Mouse (Mus musculus): ENCODE results near the gene Akt1s1. TPM values are rescaled to one million over a fixed set of nuclear protein-coding genes. Genes with fewer than 3 reads are reported as not detected.

Gene Akt1s1
- polyA plus RNA-seq, 1 experiment from 2014 or later = 63.4 TPM

DNA sequence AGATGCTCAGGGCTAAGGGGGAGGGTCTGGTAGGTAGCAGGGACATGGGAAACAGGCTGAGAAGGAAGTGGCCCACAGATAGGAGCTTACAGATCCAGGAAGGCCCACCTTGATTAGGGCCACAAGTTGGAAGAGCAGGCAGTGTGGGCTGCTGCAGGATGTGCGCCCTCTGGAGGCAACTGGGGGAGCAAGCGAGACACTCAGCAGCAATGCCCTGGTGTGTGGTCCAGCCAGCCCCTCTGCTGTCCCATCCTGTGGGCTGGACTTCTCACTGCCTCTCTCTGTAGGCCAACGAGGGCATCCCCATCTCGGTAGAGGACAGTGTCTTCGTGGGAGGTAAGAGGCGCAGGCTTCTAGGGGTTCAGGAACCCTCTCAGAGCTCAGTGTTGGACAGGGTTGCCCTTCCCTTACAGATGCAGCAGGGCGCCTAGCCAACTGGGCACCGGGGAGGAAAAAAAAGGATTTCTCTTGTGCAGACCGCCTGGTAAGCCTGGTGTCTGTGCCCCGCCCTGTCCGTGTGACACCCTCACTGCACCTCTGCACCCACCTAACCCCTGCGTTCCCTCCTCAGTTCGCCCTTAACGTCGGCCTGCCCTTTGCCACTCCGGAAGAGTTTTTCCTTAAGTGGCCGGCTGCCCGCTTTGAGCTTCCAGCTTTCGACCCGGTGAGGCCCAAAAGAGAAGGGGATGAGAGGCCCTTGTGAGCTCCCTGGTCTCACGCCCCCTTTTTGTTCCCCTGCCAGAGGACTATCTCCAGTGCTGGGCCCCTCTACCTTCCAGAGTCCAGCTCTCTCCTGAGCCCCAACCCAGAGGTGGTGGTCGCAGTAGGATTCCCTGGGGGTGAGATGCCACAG lies 12.0 kb downstream of the Akt1s1 start:
- H3K36me3 ChIP-seq (ENCODE audit: control insufficient read depth, insufficient read depth, low read length) = peaks cover 34% of the 10 kb centered on the region; the same call in 1 of the 2 replicates
- peaks cover 6% of the 10 kb centered on the region; the same call in 1 of the 2 replicates for H3K4me1 ChIP-seq (ENCODE audit: control insufficient read depth, insufficient read depth, low read length)
- H3K9ac ChIP-seq (ENCODE audit: low read length) = no peak overlapping the region
- ATAC-seq (ENCODE audit: insufficient number of reproducible peaks, low FRiP score, low TSS enrichment, low read depth) (no peak), DNase-seq (ENCODE audit: low spot score) (peak; percentile 85)
- 65% methylated on average over 22 of the region's 22 CpGs for WGBS
- no peaks in the 10 kb centered on the region for H3K9me3 ChIP-seq (ENCODE audit: control insufficient read depth, low read length)
- H3K27me3 ChIP-seq (ENCODE audit: control insufficient read depth, insufficient read depth, low read length) = no peaks in the 10 kb centered on the region
- no peak overlapping the region for H3K27ac ChIP-seq (replicated peaks; ENCODE audit: low read depth, low read length)
- H3K4me2 ChIP-seq (ENCODE audit: low read depth, severe bottlenecking) = 0 out of 2 replicates have a peak overlapping the region, but pooled peaks have one; percentile 7
- no peak overlapping the region for H3K4me3 ChIP-seq (ENCODE audit: low read depth, low read length)

DNA sequence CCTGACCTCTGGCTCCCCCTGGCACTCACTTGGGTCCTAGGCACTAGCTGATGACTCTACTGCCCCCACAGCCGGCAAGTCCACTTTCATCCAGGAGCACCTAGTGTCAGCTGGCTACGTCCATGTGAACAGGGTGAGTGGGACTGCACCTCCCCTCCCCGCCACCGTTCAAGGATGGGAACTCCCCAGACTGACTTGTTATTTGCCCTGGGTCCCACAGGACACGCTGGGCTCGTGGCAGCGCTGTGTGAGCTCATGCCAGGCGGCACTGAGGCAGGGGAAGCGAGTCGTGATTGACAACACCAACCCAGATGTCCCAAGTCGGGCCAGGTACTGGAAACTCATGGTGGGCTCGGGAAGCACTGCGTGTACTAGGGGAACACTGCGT lies 12.6 kb downstream of the Akt1s1 start:
- Histone ChIP-seq H3K4me1 (ENCODE audit: control insufficient read depth, insufficient read depth, low read length) (peaks cover 11% of the 10 kb centered on the region), H3K9me3 (ENCODE audit: control insufficient read depth, low read length) (no peaks in the 10 kb centered on the region), H3K27ac (replicated peaks; ENCODE audit: low read depth, low read length) (no peak overlapping the region), H3K27me3 (ENCODE audit: control insufficient read depth, insufficient read depth, low read length) (no peaks in the 10 kb centered on the region), H3K4me3 (ENCODE audit: low read depth, low read length) (no peak overlapping the region), H3K36me3 (ENCODE audit: control insufficient read depth, insufficient read depth, low read length) (peaks cover 35% of the 10 kb centered on the region; the same call in 1 of the 2 replicates), H3K9ac (ENCODE audit: low read length) (no peak overlapping the region), H3K4me2 (ENCODE audit: low read depth, severe bottlenecking) (no peak overlapping the region)
- ATAC-seq (ENCODE audit: insufficient number of reproducible peaks, low FRiP score, low TSS enrichment, low read depth) (no peak), DNase-seq (ENCODE audit: low spot score) (no peak)
- 83% methylated on average over 14 of the region's 14 CpGs for whole genome bisulfite sequencing

DNA sequence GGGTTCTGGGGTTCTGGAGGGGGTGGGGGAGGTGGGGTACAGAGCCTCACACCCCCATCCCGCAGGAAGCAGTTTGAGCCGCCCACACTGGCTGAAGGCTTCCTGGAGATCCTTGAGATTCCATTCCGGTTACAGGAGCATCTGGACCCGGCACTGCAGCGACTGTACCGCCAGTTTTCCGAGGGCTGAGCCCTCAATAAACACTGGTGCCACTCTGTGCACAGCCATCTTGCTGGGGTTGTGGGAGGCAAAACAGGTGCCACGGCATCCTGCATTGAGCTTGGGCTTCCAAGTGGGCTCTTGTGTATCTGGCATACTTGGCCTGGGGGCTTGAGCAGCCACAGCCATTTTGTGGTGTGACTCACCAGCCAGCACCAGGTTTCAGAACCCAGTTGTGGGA lies 13.6 kb downstream of the Akt1s1 start:
- Histone ChIP-seq H3K4me2 (ENCODE audit: low read depth, severe bottlenecking) (no peak overlapping the region), H3K27me3 (ENCODE audit: control insufficient read depth, insufficient read depth, low read length) (no peaks in the 10 kb centered on the region), H3K36me3 (ENCODE audit: control insufficient read depth, insufficient read depth, low read length) (peaks cover 36% of the 10 kb centered on the region; the same call in 1 of the 2 replicates)

DNA sequence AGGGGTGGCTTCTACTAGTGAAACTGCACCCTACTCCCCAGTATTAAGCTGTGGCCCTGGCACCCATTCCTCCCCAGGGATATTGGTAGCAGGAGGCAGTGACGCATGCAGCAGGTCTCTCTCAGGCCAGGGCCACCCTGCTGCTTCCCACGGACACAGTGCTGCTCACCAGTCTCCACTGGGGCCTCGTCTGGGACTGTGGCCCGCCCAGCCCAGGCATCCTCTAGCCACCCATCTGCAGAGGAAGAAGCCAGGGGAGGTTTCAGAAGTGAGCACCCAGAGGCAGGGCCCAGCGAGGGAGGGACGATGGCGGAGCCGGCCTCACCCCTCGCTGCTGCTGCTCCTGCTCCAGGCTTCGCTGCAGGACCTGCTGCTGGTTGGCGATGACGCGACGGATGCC lies 14.4 kb downstream of the Akt1s1 start:
- ATAC-seq (ENCODE audit: insufficient number of reproducible peaks, low FRiP score, low TSS enrichment, low read depth) (no peak), DNase-seq (ENCODE audit: low spot score) (no peak)
- peaks cover 25% of the 10 kb centered on the region for H3K4me1 ChIP-seq (ENCODE audit: control insufficient read depth, insufficient read depth, low read length)
- H3K9ac ChIP-seq (ENCODE audit: low read length) = no peak overlapping the region
- no peak overlapping the region for H3K4me3 ChIP-seq (ENCODE audit: low read depth, low read length)
- 94% methylated on average over 14 of the region's 14 CpGs for WGBS
- no peaks in the 10 kb centered on the region for H3K27me3 ChIP-seq (ENCODE audit: control insufficient read depth, insufficient read depth, low read length)
- no peak overlapping the region for H3K27ac ChIP-seq (replicated peaks; ENCODE audit: low read depth, low read length)
- no peaks in the 10 kb centered on the region for H3K9me3 ChIP-seq (ENCODE audit: control insufficient read depth, low read length)
- H3K36me3 ChIP-seq (ENCODE audit: control insufficient read depth, insufficient read depth, low read length) = peaks cover 36% of the 10 kb centered on the region; the same call in 1 of the 2 replicates
- H3K4me2 ChIP-seq (ENCODE audit: low read depth, severe bottlenecking) = no peak overlapping the region

More for the DNA sequence above, 13.6 kb downstream of the Akt1s1 start:
- ATAC-seq (ENCODE audit: insufficient number of reproducible peaks, low FRiP score, low TSS enrichment, low read depth) = no peak
- H3K9me3 ChIP-seq (ENCODE audit: control insufficient read depth, low read length) = no peaks in the 10 kb centered on the region
- WGBS = 88% methylated on average over 8 of the region's 8 CpGs
- H3K9ac ChIP-seq (ENCODE audit: low read length) = no peak overlapping the region
- no peak overlapping the region for H3K4me3 ChIP-seq (ENCODE audit: low read depth, low read length)
- no peak for DNase-seq (ENCODE audit: low spot score)
- H3K27ac ChIP-seq (replicated peaks; ENCODE audit: low read depth, low read length) = no peak overlapping the region
- peaks cover 20% of the 10 kb centered on the region for H3K4me1 ChIP-seq (ENCODE audit: control insufficient read depth, insufficient read depth, low read length)

DNA sequence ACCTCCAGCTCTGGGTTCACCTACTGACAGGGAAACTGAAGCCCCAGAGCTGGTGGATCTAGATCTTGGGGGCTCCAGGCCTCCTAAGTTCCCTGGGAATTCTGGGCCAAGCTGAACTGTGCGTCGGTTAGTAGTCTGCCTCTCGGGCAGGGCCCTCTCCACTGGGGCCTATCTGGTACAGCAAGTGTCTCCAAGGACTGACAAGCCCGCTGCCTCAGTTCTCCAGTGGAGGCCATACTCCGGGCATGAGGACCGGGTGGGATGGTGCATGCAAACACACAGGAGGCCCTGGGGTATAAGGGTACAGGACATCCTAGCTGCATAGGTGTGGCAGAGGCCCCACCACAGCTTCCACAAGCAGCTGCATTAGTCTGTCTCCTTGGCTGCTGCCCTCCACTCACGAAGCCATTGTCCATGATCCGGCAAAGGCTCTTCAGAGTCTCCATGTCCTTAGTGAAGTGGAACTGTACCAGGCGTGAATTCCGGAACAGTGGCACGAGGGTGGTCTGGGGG lies 15.2 kb downstream of the Akt1s1 start:
- Histone ChIP-seq H3K4me3 (ENCODE audit: low read depth, low read length) (no peak overlapping the region), H3K9ac (ENCODE audit: low read length) (no peak overlapping the region), H3K36me3 (ENCODE audit: control insufficient read depth, insufficient read depth, low read length) (peaks cover 36% of the 10 kb centered on the region; the same call in 1 of the 2 replicates)

DNA sequence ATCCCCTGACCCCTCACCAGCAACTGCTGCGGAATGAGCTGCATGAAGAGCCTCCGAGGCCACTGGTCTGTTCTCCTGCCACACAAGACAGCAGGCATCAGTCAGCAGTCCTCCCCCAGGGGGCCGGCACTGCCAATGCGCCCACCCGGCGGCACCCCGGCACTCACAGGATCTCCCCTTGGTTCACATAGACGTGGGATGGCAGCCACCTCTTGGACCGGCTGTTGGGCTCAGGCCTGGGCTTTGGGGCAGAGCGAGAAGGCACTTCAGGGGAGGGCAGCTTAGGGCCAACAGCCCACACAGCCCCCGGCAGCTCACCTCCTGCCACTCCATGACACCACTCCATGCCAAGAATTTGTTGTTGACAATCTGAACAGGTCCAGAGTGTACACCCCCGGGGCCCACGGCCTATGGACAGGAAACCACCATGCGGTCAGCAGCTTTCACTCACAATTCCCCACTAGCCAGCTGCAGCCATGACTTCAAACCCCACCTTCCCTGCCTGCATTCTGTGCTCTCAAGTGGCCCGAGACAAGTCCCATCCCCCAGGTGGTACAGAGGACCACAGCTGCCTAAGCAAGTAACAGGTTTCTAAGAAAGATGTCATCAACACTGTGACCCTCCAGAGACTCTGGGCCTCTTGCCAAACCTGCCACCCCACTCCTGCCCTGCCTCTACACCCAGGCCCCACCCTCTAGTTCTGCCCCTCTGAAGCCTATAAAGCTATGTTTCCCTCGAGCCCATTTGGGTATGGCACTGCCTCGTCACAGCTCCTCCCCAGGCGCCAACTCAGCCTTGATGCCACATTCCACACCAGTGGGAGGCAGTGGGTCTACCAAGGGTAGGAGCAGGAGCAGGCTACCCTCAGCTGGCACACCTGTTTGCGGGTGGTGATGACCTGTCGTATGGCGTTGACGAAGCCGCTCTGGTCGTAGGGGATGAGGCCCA lies 16.1 kb downstream of the Akt1s1 start:
- Histone ChIP-seq H3K9ac (ENCODE audit: low read length) (no peak overlapping the region), H3K27me3 (ENCODE audit: control insufficient read depth, insufficient read depth, low read length) (no peaks in the 10 kb centered on the region), H3K36me3 (ENCODE audit: control insufficient read depth, insufficient read depth, low read length) (peaks cover 36% of the 10 kb centered on the region; the same call in 1 of the 2 replicates), H3K4me3 (ENCODE audit: low read depth, low read length) (no peak overlapping the region), H3K4me2 (ENCODE audit: low read depth, severe bottlenecking) (no peak overlapping the region), H3K9me3 (ENCODE audit: control insufficient read depth, low read length) (no peaks in the 10 kb centered on the region), H3K27ac (replicated peaks; ENCODE audit: low read depth, low read length) (no peak overlapping the region), H3K4me1 (ENCODE audit: control insufficient read depth, insufficient read depth, low read length) (peaks cover 28% of the 10 kb centered on the region)
- DNase-seq (ENCODE audit: low spot score) (no peak), ATAC-seq (ENCODE audit: insufficient number of reproducible peaks, low FRiP score, low TSS enrichment, low read depth) (no peak)
- 82% methylated on average over 24 of the region's 24 CpGs for WGBS

More for the DNA sequence above, 15.2 kb downstream of the Akt1s1 start:
- H3K9me3 ChIP-seq (ENCODE audit: control insufficient read depth, low read length) = no peaks in the 10 kb centered on the region
- H3K4me2 ChIP-seq (ENCODE audit: low read depth, severe bottlenecking) = no peak overlapping the region
- peaks cover 28% of the 10 kb centered on the region for H3K4me1 ChIP-seq (ENCODE audit: control insufficient read depth, insufficient read depth, low read length)
- no peaks in the 10 kb centered on the region for H3K27me3 ChIP-seq (ENCODE audit: control insufficient read depth, insufficient read depth, low read length)
- DNase-seq (ENCODE audit: low spot score) (no peak), ATAC-seq (ENCODE audit: insufficient number of reproducible peaks, low FRiP score, low TSS enrichment, low read depth) (no peak)
- WGBS = 88% methylated on average over 11 of the region's 11 CpGs
- H3K27ac ChIP-seq (replicated peaks; ENCODE audit: low read depth, low read length) = no peak overlapping the region

DNA sequence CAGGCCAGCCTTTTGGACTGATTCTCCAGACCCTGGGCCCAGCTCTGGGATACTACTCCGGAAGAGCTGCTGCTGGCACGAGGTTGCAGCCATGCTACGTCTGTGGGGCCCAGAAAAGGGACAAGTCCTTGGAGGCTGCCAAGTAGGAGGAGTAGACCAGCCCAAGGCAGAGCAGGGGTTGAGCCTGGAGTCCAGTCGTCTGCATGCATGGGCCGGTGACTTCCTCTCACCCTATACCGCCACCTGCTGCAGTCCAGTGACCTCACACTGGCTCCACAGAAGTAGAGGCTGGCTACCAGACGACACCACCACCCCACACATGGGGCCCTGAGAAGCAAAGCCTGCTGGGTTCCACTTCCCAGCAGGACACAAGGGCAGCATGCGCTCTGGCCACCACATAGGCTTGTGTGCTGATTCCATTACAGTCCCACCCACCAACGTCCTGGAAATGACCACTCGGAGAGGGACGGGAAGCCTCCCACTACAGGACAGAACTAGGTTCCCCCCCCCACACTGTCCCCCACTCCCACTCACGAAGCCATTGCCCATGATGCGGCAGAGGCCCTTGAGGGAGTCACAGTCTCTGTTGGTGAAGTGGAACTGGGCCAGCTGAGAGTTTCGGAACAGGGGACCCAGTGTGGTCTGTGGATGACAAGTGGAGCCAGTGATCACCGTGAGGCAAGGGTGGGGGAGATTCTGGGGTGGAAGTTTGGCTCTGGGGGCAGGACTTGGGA lies 17.7 kb downstream of the Akt1s1 start:
- Histone ChIP-seq H3K4me1 (ENCODE audit: control insufficient read depth, insufficient read depth, low read length) (peaks cover 24% of the 10 kb centered on the region), H3K4me3 (ENCODE audit: low read depth, low read length) (no peak overlapping the region), H3K9me3 (ENCODE audit: control insufficient read depth, low read length) (no peaks in the 10 kb centered on the region), H3K9ac (ENCODE audit: low read length) (no peak overlapping the region), H3K27ac (replicated peaks; ENCODE audit: low read depth, low read length) (no peak overlapping the region), H3K4me2 (ENCODE audit: low read depth, severe bottlenecking) (peak overlapping the region; percentile 10; the same call in 1 of the 2 replicates), H3K36me3 (ENCODE audit: control insufficient read depth, insufficient read depth, low read length) (peaks cover 34% of the 10 kb centered on the region; the same call in 1 of the 2 replicates), H3K27me3 (ENCODE audit: control insufficient read depth, insufficient read depth, low read length) (no peaks in the 10 kb centered on the region)
- DNase-seq (ENCODE audit: low spot score) (no peak), ATAC-seq (ENCODE audit: insufficient number of reproducible peaks, low FRiP score, low TSS enrichment, low read depth) (no peak)
- WGBS = 75% methylated on average over 15 of the region's 15 CpGs
